ENCODE assay signal across 8 mouse cellular contexts in genomic region chrX:20819204-20819628, GRCm38 (mm10). TPM values are rescaled to one million over a fixed set of nuclear protein-coding genes. Genes with fewer than 3 reads are reported as not detected.
DNase-seq lines count a peak whose midpoint lies in the region; ATAC-seq and TF ChIP-seq lines count a peak whose summit lies in the region.

No protein-coding gene starts in this region.

- WGBS in hindbrain, embryonic 14.5 days, result 20% methylated on average over 19 of the region's 19 CpGs
- WGBS in macrophage (ENCODE audit: missing documents), result 15% methylated on average over 19 of the region's 19 CpGs

- no peaks in the 10 kb centered on the region for H3K4me1 ChIP-seq in hindbrain, embryonic 14.5 days (replicated peaks; ENCODE audit: control insufficient read depth, insufficient read depth, low read length)

- peak overlapping the region; percentile 80 for H3K27ac ChIP-seq in hindbrain, embryonic 14.5 days
- peak overlapping the region; percentile 83 for H3K27ac ChIP-seq in left cerebral cortex, adult 2 months
- H3K27ac ChIP-seq in macrophage, result 0 out of 2 replicates have a peak overlapping the region, but pooled peaks have one; percentile 15

- no peaks in the 10 kb centered on the region for H3K27me3 ChIP-seq in hindbrain, embryonic 14.5 days (ENCODE audit: control insufficient read depth, insufficient read depth, low read length)

- no peaks in the 10 kb centered on the region for H3K36me3 ChIP-seq in hindbrain, embryonic 14.5 days (replicated peaks; ENCODE audit: control insufficient read depth, insufficient read depth)
- H3K36me3 ChIP-seq in macrophage (ENCODE audit: inconsistent target), result no peaks in the 10 kb centered on the region

- no peaks in the 10 kb centered on the region for H3K9me3 ChIP-seq in hindbrain, embryonic 14.5 days (ENCODE audit: control insufficient read depth, low read length)

- no peaks in the 10 kb centered on the region for H3K79me2 ChIP-seq in macrophage (ENCODE audit: inconsistent target)

- peak overlapping the region; percentile 18 for H3K4me3 ChIP-seq in hindbrain, embryonic 14.5 days (replicated peaks; ENCODE audit: low read length)
- H3K4me3 ChIP-seq in left cerebral cortex, adult 2 months, result peak overlapping the region; percentile 45
- H3K4me3 ChIP-seq in macrophage (ENCODE audit: inconsistent target), result peak overlapping the region; percentile 24

- peak; percentile 65 for TF ChIP-seq CTCF in left cerebral cortex, adult 2 months (IDR thresholded peaks at IDR 0.05)

- intact Hi-C loops in left cerebral cortex, adult 2 months (cut with DNase I), result loop anchor here (2.0 kb wide), 1 partner anchor 156 kb away; no protein-coding TSS in a partner anchor

- peak; percentile 82 for DNase-seq in T-cell, adult 2 months (ENCODE audit: low spot score)
- peak; percentile 87 to 92 for DNase-seq in cerebellum, postnatal 25 days
- DNase-seq in frontal cortex, postnatal 25 days (ENCODE audit: low spot score in 2 of 2), result peak; percentile 62 to 77
- DNase-seq in hindbrain, embryonic 14.5 days (ENCODE audit: low spot score), result peak; percentile 72
- peak; percentile 69 to 79 for DNase-seq in left cerebral cortex, adult 2 months (ENCODE audit: extremely low spot score in 1 of 2, low spot score in 2 of 2)
- DNase-seq in retina, postnatal 7 days (ENCODE audit: low read depth, low spot score), result peak; percentile 70
- peak; percentile 40 to 64 for DNase-seq in urinary bladder, adult 18-20 months (ENCODE audit: low spot score in 2 of 2)

- ATAC-seq in hindbrain, embryonic 14.5 days (ENCODE audit: low FRiP score), result peak; percentile 91

- H3K9ac ChIP-seq in hindbrain, embryonic 14.5 days, result peak overlapping the region; percentile 42; the same call in 1 of the 2 replicates

- peak overlapping the region; percentile 51 for H3K4me2 ChIP-seq in hindbrain, embryonic 14.5 days (replicated peaks)

RNA-seq across cellular contexts. Expression of gene Araf, which starts 21.6 kb away (rescaled TPM):
- polyA plus RNA-seq in hindbrain, embryonic 14.5 days (2014; fragmentation: Nextera tagmentation; extraction: Ambion mirVana), result 340 and 353 TPM in 2 replicates
- total RNA-seq in left cerebral cortex, adult 2 months (2021), result 100 to 1,000 TPM; 172 to 180 TPM
- 100 to 1,000 TPM in 23 of 26 experiments, 10 to 100 TPM in 3; 83.7 to 263 (median 193) TPM for total RNA-seq in macrophage (2018; cell fraction: chromatin; rRNA removed)
- 10 to 100 TPM; 45.0 to 65.0 (median 57.6) TPM for total RNA-seq in macrophage (2018; cell fraction: cytosol; rRNA removed)
- total RNA-seq in macrophage (2018; cell fraction: nucleus; rRNA removed), result 100 to 1,000 TPM in 17 of 26 experiments, 10 to 100 TPM in 9; 63.1 to 208 (median 123) TPM
- 53.5 to 60.0 TPM (median 55.5 TPM) in 3 replicates for polyA plus RNA-seq in macrophage (2018)

RNA-seq across cellular contexts. Expression of gene Timp1, which starts 50.8 kb away (rescaled TPM):
- 4.3 and 5.3 TPM in 2 replicates for polyA plus RNA-seq in hindbrain, embryonic 14.5 days (2014; fragmentation: Nextera tagmentation; extraction: Ambion mirVana)
- total RNA-seq in left cerebral cortex, adult 2 months (2021), result 1 to 10 TPM; 1.0 to 1.3 TPM
- 10 to 100 TPM in 1 of 26 experiments, 1 to 10 TPM in 22, not detected in 3; 1.4 to 26.0 (median 2.7) TPM for total RNA-seq in macrophage (2018; cell fraction: chromatin; rRNA removed)
- total RNA-seq in macrophage (2018; cell fraction: cytosol; rRNA removed), result 1 to 10 TPM in 15 of 26 experiments, under 1 TPM in 11; 0.26 to 6.4 (median 1.2) TPM
- total RNA-seq in macrophage (2018; cell fraction: nucleus; rRNA removed), result 10 to 100 TPM in 1 of 26 experiments, 1 to 10 TPM in 23, under 1 TPM in 1, not detected in 1; 0.86 to 10.9 (median 3.7) TPM
- polyA plus RNA-seq in macrophage (2018), result 0.29 to 1.4 TPM (median 1.1 TPM) in 3 replicates

Comparison
In these comparisons a context has a peak if more than half of its experiments do, and no peak if none do; other contexts are left out.
1. Peak in every context shown above with its lines: DNase-seq, ATAC-seq, H3K4me3 ChIP-seq and H3K27ac ChIP-seq.
2. H3K27ac ChIP-seq: peak in every context shown above with its lines; median percentile 83 in left cerebral cortex, adult 2 months; 80 in hindbrain, embryonic 14.5 days; 15 in macrophage.